Mouse (Mus musculus): ENCODE measurements at regions not wholly inside any gene's neighbourhood (a gene's known extent, or its start where the extent isn't known, plus 50 kb on each side); places are given as distances from the start of the nearest gene placed in this dataset.

DNA sequence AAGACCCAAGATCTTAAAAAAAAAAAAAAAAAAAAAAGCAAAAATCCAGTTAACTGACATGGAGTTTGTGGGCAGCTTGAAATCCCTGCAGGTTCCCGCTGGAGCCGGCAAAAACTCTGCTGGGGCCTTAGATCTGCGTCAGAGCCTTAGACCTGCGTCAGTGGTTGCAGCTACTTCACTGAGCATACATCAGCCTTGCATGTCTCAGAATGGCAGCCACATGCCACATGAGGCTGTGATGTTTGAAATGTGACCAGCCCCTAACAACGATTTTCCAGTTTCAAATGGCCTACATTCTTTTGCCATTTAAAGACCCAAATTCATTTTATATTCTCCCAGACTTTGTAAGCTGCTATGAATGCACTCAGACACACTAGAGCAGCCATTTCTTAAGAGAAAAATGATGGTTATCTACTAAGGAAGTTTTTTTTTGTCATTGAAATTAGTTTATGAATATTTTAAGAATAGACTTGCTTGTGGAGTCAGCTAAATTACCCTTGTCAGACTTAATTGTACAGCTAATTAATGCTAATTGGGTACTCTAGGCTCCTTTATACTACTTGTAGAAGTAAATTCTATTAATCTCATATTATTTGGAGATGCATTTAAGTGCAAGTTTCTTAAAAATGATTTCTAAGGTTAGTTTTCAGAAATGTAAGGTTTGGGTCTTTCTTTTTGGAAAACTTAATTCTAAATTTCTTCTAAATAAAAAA is 70.8 kb downstream of the Toporsl start:
- TF ChIP-seq POLR2A (IDR thresholded peaks at IDR 0.05; ENCODE audit: low read depth, low read length): no peak
- no peak for TF ChIP-seq CTCF (IDR thresholded peaks at IDR 0.05; ENCODE audit: extremely low read depth, insufficient read length, insufficient replicate concordance, low read depth, low read length)
